Mouse (Mus musculus) MEL-GATA-1-ER (cell line): ENCODE data around the gene Smoc2.

Experiments used
- DNase-seq: peaks from one replicate; pipeline ENCODE4 v3.0.0-alpha.2; 2012; ENCODE audit warnings: low read depth; ENCODE audit errors: extremely low read depth

Gene Smoc2

DNA sequence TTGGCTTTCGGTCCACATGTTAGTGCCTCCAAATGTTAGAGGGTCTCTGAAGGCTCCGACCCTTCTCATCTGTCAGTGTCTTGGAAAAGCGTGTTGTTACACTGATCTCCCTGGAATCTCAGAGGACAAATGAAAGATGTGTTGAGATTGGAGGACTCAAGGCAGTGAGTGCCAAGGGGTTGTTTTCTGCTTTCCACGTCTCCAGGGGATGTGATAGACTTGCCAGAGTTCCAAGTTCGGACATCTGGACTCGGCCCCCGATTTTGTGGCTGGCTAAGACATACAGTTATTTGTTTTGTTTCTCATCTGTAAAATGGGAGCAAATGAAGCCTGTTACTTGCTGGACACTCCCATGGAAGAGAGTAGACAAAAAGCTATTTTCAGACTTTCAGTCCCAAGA is 2.0 kb upstream of the Smoc2 start:
- DNase-seq: no peak

DNA sequence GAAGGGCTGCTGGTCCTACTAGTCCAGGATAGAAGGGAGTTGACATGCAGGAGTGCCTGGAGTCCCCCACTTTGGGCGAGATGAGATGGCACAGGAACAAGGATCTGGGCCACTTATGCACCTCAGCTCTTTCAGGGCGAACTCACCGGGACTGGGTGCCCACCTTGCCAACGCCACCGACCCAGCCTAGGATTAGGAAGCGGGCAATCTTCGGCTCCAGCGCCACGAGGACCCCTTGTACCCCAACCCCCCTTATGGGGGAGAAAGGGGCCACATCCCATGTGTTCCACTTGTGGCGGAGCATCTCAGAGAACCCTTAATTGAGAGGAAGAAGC is 627 bp downstream of the Smoc2 start:
- no peak for DNase-seq

DNA sequence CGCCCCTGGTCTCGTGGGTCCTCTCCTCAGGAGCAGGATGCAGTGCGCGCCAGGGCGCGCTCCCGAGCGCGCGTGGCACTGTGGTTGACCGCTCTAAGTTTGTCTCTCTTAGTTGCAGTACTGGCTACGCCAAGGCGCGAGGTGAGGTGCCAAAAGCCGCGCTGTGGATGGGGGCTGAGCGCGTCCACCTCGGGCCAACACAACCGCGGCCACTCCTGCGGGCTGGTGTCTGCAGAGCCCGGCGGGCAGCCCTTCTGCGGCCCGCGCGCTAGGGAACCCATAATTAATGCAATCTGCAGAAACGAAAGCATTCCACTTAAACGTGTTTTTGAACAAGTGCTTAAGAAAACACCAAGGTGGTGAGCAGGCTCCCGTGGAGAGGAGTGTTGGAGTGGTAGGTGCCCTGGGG is 1.1 kb downstream of the Smoc2 start:
- DNase-seq: no peak

DNA sequence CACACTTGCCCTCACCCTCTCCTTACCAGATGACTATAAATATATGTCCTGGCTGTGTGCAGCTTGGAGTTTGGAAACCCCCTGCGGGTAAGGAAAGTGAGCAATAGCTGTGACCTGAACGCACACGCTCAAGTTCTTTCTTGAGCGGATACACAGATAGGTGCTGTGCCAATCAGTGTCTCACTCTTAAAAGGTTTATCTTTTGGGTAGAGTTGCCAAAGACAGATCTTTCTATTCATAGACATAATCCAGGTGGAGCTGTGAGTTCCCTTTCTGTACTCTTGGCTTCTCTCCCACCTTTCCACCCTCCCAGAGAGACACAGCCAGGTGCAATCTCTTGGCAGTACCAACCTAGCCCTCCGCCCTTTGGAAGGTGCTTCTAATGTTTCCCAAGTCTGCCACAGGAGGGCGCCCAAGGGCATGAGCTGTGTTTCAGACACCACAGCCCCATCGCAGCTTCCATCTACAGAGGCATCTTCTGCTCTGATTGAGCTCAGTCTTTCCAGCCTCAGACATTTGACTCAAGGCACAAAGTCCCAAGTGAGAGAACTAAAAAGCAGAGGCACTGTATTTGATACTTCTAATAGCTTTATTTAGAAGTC is 8.8 kb downstream of the Smoc2 start:
- DNase-seq: no peak

DNA sequence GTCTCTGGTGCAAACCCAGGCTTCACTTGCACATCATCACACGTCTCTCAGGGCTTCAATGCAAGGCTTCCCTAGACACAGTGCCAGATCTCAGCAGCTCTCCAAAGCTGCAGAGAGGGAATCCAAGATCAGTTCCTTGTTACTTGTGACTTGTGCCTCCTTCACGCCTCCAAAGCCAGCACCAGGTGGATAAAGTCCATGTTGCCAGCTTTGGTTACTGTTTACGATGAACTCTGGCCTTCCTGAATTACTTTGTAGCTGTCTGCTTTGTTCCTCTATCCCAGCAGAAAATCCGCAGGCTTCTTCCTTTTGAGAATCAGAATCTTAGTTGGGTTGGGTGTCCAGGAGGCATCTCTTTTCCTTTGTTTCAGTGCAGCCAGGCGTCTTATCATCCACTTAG is 14.3 kb downstream of the Smoc2 start:
- no peak for DNase-seq

DNA sequence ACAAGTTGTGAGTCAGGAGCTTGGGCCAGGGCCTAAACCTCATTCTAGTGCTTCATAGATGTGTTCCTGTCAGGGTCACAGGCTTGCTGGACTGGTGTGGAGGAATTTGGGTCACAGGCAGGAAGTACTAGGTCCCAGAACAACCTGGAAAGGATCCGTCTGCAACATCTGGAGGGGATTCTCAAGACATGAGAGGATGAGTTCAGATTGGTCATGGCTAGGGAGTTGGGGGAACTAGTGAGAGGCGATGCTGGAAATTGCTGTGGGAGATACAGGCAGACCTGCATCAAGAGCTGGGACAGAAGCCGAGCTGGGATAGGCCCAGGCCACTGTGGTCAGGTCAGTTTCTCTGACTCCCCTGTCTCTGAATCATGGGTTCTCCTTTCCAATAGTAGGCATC is 15.8 kb downstream of the Smoc2 start:
- no peak for DNase-seq

DNA sequence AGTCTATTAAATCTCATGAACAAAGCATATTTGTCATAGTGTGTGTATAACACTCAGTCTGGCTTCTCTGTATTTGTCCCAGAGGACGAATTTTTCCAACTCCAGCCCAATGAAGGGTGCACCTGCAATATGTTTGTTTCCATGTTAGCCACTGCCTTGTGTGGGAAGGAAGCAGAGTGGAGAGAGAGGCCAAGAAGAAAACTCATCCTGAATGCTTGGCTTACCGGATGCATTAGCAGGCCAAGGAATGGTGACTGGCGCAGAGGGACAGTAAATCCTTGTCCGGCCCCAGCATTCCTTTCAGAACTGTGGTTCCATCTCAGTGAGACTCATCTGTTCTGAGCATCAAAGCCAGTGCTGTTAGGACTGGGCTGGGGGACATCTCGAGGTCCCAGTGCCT is 21.1 kb downstream of the Smoc2 start:
- DNase-seq: no peak

DNA sequence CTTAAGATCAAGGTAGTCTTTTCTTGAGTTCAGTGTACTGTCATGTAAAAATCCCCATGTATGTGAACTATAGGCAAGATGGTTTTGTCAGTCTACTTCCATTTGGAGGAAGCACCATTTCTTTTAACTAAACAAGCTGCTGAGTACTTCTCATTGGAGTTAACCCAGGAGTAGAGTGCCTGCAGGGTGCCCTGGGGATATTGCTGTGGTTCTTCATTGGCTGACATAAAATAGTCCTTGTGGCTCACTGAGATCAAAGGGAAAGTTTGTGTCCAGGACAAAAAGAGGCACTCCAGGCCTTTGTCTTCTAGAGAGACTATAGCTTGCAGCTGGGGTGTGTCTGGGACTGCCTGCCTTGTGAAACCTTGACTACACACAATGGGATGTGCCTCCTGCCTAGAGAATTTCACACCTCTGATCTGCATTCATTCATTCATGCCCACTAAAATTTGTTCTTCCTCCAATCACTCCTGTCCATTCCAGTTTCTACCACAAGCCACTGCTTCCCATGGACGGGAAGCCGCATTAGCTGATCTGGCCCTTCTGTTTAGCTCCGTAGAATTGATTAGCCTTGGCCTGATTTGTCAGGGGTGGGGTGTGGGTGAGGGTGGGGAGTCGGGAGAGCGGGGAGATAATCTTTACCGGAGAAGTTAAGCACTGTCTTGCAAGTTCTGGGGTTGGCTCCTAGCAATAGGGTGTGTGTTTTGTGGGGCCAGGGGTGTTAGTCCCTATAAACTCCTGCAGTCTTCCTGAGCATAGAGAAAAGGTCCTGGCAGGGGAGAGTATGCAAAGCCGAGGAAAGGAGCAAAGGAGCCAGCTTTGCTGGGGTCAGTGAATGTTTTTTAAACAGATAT is 22.4 kb downstream of the Smoc2 start:
- no peak for DNase-seq

DNA sequence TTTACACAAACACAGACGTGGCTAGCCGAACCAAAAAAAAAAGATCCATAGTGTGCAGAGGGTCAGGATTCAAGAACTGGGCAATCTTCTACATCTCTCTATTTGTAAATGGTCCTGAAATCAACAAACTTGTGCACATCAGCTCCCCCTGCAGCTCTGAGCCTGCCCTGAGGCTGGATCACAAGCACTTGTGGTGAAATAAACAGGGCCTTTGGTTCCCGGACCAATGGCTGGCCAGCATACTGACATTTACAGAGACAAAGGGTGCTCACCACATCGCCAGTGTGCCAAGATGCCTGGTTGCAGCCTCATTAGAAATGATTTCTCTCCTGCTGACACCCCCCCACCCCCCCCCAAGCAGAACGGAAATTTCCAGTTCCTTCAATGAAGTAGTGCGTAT is 23.1 kb downstream of the Smoc2 start:
- no peak for DNase-seq

DNA sequence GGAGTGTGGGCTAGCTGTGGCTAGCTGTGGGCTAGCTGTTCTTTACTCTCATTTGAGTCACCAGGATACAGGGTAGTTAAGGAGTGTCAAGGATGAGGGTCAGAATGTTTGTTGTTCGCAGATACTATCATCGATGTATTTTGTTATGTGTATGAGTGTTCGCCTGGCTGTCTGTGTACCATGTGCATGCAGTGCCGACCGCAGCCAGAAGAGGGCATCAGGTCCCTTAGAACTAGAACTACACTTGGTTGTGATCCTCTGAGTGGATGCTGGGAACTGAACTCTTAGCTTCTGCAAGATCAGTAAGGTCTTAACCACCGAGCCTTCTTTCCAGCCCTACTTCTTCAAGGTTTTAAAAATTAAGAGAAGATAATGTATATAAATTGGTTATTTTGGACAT is 24.4 kb downstream of the Smoc2 start:
- DNase-seq: no peak

DNA sequence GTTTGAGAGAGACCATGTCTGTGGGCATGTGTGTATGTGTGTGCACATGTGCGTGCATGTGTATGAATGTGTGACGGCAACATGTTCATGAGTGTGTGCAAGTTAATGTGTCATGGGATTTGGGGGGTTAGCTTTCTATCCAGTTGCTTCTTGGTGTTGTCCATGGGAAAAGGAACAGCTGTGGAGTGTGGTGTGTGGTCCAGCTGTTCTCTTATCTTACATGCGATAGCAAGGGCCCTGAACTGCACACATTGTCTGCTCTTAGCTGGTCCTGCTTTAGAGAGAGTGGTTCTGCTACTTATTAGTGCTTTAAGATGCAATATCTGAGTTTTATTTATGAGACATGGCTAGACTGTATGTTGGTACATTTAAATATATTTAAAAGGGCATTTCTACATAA is 30.6 kb downstream of the Smoc2 start:
- DNase-seq: no peak

DNA sequence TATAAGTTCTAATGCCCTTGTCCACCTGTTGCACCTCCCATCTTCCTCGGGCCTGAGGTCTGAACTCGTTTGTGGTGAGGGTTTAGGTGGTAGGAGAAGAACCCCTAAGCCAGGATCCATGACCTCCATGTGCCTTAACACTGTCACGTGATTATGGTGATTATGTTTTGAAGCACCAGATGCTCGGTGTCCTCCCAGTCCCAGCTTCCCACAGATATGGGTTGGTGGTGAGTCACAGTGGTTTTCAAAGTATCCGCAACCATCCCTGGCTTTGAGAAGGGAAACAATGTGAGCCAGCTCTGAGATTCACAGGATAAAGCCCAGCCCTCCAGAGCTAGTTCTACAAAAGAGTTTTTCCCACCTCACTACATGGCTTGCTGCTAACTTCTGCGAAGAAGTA is 33.1 kb downstream of the Smoc2 start:
- DNase-seq: no peak

DNA sequence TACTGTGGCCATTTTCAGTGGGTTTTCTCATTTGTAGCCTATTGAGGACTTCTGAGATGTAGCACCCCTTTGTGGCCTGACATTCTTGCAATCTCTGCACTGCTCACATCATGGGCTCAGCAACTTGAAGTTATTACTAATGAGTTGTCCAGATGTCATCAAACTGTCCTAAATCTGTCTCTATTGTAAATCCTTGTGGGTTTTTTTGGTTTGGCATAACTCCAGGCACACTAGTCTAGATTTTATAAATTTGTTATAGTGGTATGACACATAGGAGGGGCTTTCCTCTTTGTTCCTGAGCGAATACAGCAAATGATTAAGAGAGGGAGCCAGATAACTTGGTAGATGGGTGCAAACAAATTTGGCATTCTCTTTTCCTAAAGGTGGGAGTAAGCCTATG is 35.0 kb downstream of the Smoc2 start:
- no peak for DNase-seq

DNA sequence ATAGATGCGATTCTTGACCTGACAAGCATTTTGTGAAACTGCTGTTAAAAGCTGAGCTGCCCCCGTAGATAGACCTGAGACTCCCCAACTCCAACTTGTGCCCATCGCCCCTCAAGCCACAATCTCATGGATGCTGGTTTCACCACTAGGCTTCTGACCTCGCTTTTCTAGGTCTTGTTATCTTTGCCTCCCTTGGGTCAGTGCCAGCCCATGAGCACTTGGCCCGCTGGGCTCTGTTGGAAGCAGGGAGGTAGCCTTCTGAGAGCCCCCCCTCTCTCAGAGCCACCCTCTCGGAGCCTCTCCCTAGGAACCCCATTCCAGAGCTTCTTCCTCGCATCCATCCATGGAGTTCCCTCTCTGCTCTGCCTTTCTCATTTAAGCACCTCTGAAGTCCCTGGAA is 37.2 kb downstream of the Smoc2 start:
- DNase-seq: no peak

DNA sequence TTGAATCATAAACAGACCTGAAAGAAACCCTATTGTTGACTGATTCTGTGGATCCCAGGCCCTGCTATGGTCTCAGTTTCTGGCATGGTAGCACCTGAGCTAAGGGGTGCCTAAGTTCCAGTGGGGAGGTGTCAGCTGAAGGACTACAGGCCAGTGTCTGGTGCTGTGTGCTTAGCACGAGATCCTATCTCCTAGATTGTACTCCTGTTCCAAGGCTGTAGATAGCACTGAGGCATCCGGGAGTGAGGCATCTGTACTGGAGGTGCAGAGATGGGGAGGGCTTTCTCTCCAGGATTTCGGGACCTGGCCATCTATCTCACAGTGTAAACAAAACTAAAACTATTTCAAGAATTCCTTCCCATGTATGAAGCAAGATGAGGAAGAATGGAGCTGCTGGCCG is 38.1 kb downstream of the Smoc2 start:
- no peak for DNase-seq

DNA sequence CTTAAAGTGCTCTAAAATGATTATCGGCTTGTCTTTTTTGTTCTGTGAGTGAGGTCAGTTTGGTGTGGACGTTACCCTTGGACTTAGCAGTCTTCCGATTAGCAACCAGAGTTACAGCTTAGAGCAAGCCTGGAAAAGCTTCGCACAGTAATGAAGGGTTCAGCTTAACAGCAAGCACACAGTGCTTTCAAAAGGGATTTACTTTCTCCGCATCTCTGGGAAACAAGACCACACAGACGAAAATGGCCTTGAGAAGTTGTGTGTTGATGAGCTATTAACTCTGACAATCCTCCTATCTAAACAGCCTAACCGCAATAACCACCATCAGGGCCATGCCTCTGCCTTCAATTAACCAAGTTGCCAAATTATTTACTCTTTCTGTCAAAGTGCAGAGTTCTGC is 46.9 kb downstream of the Smoc2 start:
- DNase-seq: no peak

DNA sequence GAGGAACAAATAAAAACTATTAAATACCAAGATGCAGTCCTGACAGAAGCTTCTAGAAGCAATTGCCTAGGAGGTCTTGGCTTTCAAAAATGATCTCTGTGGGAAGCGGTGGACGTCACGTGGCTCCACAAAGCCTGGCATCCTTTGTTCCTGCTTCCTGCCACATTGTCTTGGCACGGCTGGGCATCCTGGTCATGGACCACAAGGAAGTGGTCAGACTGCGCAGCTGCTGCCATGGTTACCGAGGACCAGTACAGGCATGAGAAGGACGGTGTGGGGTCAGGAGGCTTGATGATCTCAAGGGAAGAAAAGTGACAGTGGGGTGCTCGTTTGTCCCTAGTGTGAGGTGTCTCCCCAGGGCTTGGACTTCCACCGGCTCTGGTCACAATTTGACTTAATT is 48.7 kb downstream of the Smoc2 start:
- DNase-seq: no peak

DNA sequence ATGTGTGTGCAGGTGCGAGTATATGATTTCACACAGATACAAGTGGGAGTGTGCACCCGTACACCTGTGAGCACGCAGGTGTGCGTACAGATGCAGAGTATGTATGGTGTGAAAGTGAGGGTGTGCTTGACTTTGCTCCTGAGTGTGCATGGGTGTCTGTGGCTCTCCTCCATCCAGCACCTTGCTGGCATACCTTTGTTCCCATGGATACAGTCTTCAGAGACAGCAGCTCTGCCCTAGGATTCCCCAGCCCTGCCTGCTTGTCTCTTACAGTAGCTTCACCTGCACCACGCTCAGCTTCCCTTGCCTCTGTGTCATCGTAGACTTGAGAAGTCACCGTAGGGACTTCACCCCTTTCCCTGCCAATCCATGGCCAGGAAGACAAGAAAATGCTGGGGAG is 51.2 kb downstream of the Smoc2 start:
- no peak for DNase-seq

DNA sequence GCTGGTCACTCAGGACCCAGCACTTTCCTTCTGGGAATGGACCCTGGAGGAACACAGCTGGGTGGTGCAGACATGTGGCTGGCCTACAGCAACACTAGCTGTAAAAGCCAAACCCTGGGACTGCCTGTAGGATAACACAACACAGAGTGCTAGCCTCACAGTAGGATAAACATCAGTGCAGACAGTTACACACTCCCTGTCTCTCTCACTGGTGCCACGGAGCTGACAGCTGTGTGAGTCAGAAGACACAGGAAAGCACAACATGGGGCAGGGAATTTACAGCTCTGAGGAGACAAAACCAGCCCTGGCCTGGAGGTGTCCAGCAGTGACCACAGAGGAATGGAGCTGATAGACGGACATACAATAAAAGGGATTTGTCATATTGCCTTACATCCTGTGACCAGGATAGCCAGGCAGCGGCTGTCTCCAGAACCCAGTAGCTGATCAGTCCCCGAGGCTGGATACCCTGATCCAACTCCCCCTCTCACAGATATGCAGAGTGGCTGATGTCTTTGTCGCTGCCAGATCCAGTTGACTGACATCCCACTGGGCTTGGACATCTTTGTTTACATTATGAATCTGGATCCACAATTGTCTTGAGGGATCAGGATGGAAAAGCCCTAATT is 60.7 kb downstream of the Smoc2 start:
- no peak for DNase-seq

DNA sequence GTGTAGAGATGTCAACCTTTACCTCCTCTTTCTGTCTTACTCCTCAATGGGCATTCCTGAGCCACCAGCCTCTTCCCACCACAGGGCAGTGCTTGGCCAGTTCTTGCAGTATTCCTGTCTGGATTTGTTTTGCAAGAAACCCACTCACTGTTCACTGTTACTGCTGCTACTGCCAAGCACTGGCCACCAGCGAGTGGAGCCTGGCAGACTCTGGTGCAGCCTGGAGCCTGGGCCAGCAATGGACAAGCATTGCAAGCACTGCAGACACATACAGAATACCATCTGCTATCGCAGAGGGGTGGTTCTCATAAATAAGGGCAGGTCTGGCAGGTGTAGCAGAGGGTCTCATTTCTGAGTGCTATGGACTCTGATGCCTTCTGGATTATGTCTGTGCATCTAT is 61.4 kb downstream of the Smoc2 start:
- no peak for DNase-seq

DNA sequence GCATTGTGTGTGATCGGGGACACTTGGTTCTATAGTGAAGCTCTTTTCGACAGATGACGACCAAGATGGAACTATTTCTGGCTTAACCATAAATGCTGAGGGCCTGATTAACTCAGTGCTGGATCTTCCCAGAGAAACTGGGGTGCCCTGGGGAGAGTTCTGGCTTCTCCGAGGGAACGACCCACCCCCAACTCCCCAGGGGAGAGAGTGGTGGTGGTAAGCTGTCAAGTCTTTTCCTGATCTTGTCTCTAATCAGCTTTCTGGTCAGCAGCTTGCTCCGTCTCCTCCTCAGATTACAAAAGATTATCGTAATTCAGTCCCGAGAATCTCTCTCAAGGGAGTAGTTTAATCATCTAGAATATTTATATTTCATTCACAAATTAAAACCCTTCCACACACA is 63.2 kb downstream of the Smoc2 start:
- DNase-seq: no peak

DNA sequence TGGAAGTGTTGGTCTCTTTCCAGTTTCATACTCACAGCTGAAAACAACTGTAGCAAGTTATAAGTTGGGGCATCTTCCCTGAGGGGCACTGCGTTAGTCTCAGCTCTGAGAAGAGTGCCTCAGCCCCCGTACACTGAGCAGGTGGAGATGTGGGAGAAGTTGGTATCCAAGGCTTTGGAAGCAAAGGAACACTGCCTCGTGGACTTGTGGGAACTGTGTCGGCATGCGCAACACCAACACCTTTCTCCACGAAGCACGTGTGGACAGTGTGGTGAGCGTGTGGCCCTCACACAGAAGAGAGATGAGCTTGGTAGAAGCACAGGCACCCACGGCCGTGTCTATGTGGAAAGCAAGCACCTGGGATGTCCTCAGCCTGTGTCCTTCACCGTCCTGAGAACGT is 64.1 kb downstream of the Smoc2 start:
- DNase-seq: no peak

DNA sequence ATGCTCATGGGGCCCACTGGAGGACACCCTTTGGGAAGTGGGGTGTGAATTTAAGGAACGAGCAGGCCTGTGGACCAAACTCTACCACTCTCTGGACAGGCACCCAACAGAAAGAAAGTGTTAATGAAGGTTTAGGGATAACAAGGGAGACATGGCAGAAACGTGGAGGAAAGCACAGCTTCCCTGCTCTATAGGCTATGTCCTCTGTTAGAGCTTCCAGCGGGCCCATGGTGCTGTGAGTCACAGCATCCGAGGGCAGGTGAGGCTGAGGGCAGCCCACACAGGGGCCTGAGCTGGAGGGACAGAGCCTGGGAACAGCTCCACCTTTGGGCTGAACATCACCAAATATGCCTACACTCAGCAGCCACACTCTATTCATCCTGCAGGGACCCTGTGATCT is 66.2 kb downstream of the Smoc2 start:
- no peak for DNase-seq
